Mouse (Mus musculus) megakaryocyte, embryonic 14.5 days (primary cell): Measurements from ENCODE around the gene Mxra8. TPM values are rescaled to one million over a fixed set of nuclear protein-coding genes. Genes with fewer than 3 reads are reported as not detected.

Experiments
- H3K27me3 ChIP-seq: replicated peaks from 2 replicates; pipeline ENCODE3; 2012; ENCODE audit warnings: inconsistent platforms
- H3K36me3 ChIP-seq: replicated peaks from 2 replicates; pipeline ENCODE3; 2012; ENCODE audit warnings: low read length, inconsistent platforms, mixed read lengths
- H3K4me1 ChIP-seq: 2 replicates; pipeline ENCODE4 v1.6.1; 2012; ENCODE audit warnings: inconsistent platforms
- H3K4me3 ChIP-seq: replicated peaks from 2 replicates; pipeline ENCODE3; 2012; ENCODE audit warnings: moderate library complexity, mild to moderate bottlenecking, inconsistent platforms
- H3K9me3 ChIP-seq: 2 replicates; pipeline ENCODE4 v1.6.1; 2012; ENCODE audit warnings: inconsistent platforms
- FLI1 ChIP-seq: IDR thresholded peaks from 2 replicates; pipeline ENCODE4 v1.6.1; 2012; ENCODE audit warnings: low read length, inconsistent platforms, mixed read lengths
- GATA1 ChIP-seq: IDR thresholded peaks from 3 replicates; pipeline ENCODE4 v1.6.1; 2012; ENCODE audit warnings: mixed read lengths, low read length, inconsistent platforms, borderline replicate concordance
- polyA plus RNA-seq: library from polyadenylated mRNA; stranded (reverse); fragments of >175 nt; gene quantifications from 2 replicates; pipeline ENCODE4 v1.2.3, GENCODE M21; 2012; ENCODE audit warnings: low replicate concordance; ENCODE audit not compliant: insufficient read depth

Gene Mxra8
- polyA plus RNA-seq, 1 experiment = 0.13 TPM

DNA sequence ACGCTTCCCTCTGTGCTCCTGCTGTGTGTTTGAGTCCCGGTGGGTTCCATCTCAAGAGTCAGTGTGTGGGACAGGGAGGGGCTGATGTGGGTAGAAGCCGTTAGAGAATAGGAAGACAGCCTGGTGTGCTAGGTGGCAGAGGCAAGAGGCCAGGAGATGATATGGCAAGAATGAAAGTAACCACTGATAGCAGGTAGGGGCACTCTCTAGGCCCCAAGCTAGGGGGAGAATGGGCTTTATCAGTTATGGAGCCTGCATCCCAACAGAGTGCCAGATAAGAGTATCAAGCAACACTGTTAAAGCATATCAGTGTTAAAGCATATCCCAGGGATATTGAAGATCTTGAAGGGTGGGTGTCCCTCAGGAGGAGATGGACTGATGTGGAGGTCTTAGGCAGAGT, 17.4 kb downstream of the Mxra8 start:
- TF ChIP-seq FLI1 (no peak), GATA1 (no peak)
- Histone ChIP-seq H3K9me3 (no peaks in the 10 kb centered on the region), H3K4me1 (peaks cover 28% of the 10 kb centered on the region), H3K27me3 (no peaks in the 10 kb centered on the region), H3K4me3 (no peak overlapping the region), H3K36me3 (peaks cover 89% of the 10 kb centered on the region)

DNA sequence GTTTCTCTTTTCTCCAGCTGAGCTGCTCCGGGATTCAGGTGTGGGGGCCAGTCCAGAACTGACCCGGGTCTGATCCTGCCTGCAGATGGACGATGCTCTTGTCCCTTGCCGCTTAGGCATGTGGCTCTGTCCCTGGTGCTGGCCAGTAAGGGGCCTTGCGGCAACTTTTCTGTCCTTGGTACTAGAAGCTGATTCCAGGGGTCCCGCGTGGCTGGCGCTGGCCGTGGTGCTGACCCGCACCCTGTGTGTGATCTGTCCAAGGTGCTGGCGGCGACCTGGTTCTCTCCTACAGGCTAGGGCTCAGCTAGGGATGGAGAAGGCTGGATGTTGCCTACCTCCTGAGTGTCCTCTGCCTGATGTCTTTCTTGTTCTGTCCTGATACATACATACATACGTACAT, 19.8 kb downstream of the Mxra8 start:
- Histone ChIP-seq H3K4me3 (no peak overlapping the region), H3K4me1 (peaks cover 10% of the 10 kb centered on the region; the same call in 1 of the 2 replicates), H3K36me3 (peaks cover 100% of the 10 kb centered on the region), H3K27me3 (no peaks in the 10 kb centered on the region), H3K9me3 (no peaks in the 10 kb centered on the region)
- TF ChIP-seq GATA1 (no peak), FLI1 (no peak)

DNA sequence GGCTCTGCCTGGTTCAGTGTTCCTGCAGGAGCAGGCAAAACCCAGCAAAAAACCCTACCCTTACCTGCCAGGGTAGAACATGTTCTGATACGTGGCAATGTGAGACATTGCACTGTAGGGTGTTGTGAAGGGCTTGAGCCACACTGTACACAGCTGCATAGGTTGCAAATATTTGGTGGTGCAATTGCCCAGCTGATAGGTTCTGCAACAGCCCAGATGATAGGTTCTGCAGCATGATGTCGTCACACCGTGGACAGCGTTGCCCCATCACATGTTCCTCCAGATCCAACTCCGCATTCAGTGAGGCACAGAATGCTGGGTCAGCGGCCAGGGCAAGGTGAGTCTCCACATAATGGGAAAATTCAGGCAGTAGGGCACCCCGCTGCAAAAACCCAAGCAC, 22.3 kb downstream of the Mxra8 start:
- H3K4me3 ChIP-seq = no peak overlapping the region

DNA sequence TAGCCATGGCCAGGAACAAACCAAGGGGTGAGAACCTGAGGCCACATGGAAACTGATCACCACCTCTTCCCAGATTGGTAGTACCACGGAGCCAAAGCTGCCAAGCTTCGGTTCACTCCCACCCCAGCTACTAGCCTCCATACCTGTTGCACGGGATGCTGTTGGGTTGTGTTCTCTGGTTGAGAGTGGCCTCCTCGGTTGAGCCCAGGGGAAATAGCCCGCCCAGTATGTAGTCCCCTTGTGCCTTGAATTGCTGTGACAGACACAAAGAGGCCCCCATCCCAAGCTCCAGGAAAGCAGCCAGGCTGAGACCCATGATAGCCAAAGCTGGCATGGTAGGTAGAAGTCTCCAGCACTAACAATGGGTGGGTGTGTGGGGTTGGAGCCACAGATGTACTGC, 23.5 kb downstream of the Mxra8 start, which contains the start of gene Tas1r3:
Gene Tas1r3 (minus strand): TSS at position 362 of the 400 bp plus-strand sequence.
- no peak for TF ChIP-seq GATA1
- no peak for TF ChIP-seq FLI1
- H3K4me1 ChIP-seq = peaks cover 24% of the 10 kb centered on the region
- no peaks in the 10 kb centered on the region for H3K27me3 ChIP-seq
- H3K9me3 ChIP-seq = no peaks in the 10 kb centered on the region
- H3K36me3 ChIP-seq = peaks cover 99% of the 10 kb centered on the region
- H3K4me3 ChIP-seq = no peak within 1 kb of the TSS

More for the DNA sequence above, 22.3 kb downstream of the Mxra8 start:
- H3K27me3 ChIP-seq = no peaks in the 10 kb centered on the region
- TF ChIP-seq GATA1 (no peak), FLI1 (no peak)
- peaks cover 100% of the 10 kb centered on the region for H3K36me3 ChIP-seq
- no peaks in the 10 kb centered on the region for H3K9me3 ChIP-seq
- peaks cover 13% of the 10 kb centered on the region for H3K4me1 ChIP-seq

DNA sequence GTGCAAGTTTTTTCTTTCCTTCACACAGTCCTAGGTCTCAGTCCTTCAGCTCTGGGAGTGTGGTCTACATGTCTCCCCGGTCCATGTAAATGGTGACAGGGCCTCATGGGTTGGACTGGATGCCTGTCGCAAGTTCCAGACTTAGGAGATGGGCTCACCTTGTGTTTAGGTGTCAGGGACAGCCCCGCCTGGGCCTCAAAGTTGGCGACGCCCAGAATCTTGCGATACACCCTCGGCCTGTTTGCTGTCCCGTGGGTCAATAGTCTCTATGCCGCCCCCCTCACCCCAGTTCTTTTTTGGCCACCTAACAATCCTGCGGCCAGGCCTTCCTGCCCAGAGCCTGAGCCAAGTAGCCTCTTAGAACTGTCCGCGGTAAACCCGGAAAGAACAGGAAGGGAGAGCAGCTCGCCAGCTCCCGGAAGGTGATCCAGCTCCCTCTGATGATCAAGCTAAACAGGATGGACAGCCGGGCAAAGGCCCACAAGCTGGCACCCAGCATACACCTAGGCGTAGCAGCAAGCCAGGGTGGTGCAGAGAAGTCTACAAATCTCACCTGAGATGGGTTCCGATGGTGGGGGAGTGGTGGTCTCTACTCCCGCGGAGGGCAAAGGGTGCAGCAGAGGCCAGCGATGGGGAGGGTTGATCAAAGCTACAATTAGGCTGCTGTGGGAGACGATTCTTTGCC, 29.3 kb downstream of the Mxra8 start:
- TF ChIP-seq GATA1 (no peak), FLI1 (no peak)
- Histone ChIP-seq H3K36me3 (peaks cover 73% of the 10 kb centered on the region), H3K9me3 (no peaks in the 10 kb centered on the region), H3K27me3 (no peaks in the 10 kb centered on the region), H3K4me1 (peaks cover 56% of the 10 kb centered on the region), H3K4me3 (peak overlapping the region; percentile 98)

DNA sequence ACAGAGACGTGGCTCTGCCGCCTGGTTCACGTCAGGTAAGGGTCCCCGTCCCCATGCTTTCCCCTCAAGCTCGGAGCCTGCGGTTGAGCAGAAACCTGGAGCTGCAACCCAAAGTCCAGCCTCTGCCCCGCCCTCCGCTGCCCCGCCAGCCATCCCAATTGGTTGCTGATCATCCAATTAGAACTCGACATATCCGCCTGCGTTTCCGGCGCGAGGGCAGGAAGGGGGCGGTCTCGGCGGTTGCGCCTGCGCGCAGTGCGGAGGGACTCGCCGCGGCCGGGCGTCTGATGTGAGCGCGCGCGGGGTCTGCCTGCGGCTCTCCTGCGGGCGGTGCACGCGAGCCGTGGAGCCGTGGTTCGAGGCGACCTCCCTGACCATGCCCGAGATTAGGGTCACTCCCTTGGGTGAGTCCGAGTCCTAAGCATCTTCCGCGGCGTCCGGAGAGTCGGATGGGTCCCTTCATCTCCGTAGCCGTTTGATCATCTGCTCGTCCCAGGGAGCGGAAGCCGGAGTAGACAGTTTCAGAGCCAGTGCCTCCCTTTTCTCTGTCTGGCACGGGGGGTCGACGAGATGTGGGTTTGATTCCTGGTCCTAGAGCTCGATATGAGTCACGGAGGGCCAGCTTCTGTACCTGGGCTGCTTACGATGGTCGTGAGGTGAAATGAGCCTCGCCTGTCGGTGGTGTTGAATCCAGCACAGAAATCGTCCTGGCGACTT, 30.0 kb downstream of the Mxra8 start, which contains the start of the genes Cptp and Ints11:
Gene Cptp (minus strand): TSS at position 124 of the 717 bp plus-strand sequence.
Gene Ints11 (plus strand): TSS at position 230 of the 717 bp plus-strand sequence.
- peaks cover 73% of the 10 kb centered on the region for H3K36me3 ChIP-seq
- no peaks in the 10 kb centered on the region for H3K9me3 ChIP-seq
- 0 out of 2 replicates have a peak, but pooled peaks have one; percentile 41 for TF ChIP-seq FLI1
- no peak for TF ChIP-seq GATA1
- H3K4me3 ChIP-seq = peak within 1 kb of the TSS; percentile 98
- no peaks in the 10 kb centered on the region for H3K27me3 ChIP-seq
- peaks cover 56% of the 10 kb centered on the region for H3K4me1 ChIP-seq

DNA sequence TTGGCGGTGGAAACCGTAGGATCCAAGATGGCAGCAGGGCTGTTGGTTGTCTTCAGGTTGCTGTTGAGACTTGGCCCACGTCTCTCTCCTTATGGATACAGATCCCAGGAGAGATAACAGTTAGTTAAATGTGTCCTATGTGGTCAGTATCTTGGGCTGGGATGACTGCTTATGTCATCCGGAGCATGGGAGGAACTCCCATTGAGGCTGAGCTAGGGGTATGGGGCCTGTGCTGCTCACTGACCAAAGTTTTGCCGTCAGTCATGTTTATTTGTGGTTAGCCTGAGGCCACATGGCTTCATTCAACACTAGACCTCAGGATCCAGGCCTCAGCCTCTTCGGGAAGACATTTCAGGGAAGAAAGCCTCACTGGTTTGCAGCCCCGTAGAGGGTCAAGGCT, 31.9 kb downstream of the Mxra8 start:
- Histone ChIP-seq H3K27me3 (no peaks in the 10 kb centered on the region), H3K36me3 (peaks cover 68% of the 10 kb centered on the region), H3K4me3 (peak overlapping the region; percentile 9), H3K9me3 (no peaks in the 10 kb centered on the region), H3K4me1 (peaks cover 47% of the 10 kb centered on the region)
- TF ChIP-seq GATA1 (no peak), FLI1 (no peak)

DNA sequence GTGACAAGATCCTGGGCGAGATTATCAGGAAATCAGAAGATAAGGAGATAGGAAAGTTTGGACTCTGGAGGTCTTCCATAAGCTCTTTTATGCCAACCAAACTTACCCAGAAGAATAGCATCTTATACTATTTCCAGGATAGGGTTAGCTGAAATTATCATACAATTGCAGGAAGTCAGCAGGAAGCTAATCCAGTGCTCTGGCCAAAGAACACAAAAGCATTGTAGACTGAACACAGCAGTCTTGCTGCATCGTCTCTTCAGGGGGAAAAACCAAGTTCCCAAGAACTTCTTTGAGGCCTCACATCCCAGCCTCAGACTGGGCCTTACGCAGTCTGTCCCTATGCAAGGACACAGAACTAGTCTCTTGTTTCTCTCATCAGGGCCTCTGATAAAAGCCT, 44.1 kb downstream of the Mxra8 start:
- TF ChIP-seq FLI1 (no peak), GATA1 (no peak)
- no peaks in the 10 kb centered on the region for H3K9me3 ChIP-seq
- no peaks in the 10 kb centered on the region for H3K27me3 ChIP-seq
- H3K4me1 ChIP-seq = peaks cover 22% of the 10 kb centered on the region
- H3K36me3 ChIP-seq = peaks cover 76% of the 10 kb centered on the region
- no peak overlapping the region for H3K4me3 ChIP-seq

DNA sequence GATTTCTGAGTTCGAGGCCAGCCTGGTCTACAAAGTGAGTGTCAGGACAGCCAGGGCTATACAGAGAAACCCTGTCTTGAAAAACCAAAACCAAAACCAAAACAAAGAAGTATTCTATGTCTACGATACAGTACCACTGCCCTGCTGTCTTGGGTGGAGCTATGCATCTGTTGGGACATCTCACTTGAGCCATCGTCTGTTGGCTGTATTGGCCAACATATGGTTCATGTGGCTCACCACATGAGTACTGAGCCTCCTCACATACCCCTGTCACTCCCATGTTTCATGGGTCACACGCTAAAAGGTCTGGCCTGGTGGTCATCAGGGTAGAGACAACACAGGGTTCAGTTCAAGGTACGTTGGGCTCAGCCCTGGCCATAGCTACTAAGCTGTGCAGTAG, 46.9 kb downstream of the Mxra8 start:
- peaks cover 43% of the 10 kb centered on the region for H3K4me1 ChIP-seq
- peaks cover 82% of the 10 kb centered on the region for H3K36me3 ChIP-seq
- no peak overlapping the region for H3K4me3 ChIP-seq
- no peaks in the 10 kb centered on the region for H3K9me3 ChIP-seq
- no peaks in the 10 kb centered on the region for H3K27me3 ChIP-seq
- TF ChIP-seq FLI1 (no peak), GATA1 (no peak)

DNA sequence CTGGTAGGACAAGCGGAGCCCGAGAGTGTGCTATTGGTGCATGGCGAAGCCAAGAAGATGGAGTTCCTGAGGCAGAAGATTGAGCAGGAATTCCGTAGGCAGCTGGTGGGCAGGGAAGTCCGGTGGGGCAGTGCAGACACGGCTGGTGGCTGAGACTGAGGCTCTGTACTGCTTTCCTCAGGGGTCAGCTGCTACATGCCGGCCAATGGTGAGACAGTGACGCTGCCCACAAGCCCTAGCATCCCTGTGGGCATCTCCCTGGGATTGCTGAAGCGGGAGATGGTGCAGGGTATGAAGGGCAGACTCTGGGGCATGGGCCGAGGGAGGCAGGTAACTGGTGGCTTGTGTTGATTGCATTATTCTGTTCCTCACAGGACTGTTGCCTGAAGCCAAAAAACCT, 48.2 kb downstream of the Mxra8 start:
- Histone ChIP-seq H3K36me3 (peaks cover 75% of the 10 kb centered on the region), H3K9me3 (no peaks in the 10 kb centered on the region)

More for the DNA sequence above, 48.2 kb downstream of the Mxra8 start:
- H3K4me1 ChIP-seq = peaks cover 43% of the 10 kb centered on the region
- H3K27me3 ChIP-seq = no peaks in the 10 kb centered on the region
- H3K4me3 ChIP-seq = no peak overlapping the region
- TF ChIP-seq FLI1 (no peak), GATA1 (no peak)
